Mouse (Mus musculus): ENCODE data around the gene Ftcd. TPM values are rescaled to one million over a fixed set of nuclear protein-coding genes. Genes with fewer than 3 reads are reported as not detected.
A peak's percentile ranks its signal among the peaks of the same experiment; 100 is the strongest.

Gene Ftcd
- 0.03 TPM in 1 of 2 replicates, not detected in the other for polyA plus RNA-seq (2012; rRNA removed)

DNA sequence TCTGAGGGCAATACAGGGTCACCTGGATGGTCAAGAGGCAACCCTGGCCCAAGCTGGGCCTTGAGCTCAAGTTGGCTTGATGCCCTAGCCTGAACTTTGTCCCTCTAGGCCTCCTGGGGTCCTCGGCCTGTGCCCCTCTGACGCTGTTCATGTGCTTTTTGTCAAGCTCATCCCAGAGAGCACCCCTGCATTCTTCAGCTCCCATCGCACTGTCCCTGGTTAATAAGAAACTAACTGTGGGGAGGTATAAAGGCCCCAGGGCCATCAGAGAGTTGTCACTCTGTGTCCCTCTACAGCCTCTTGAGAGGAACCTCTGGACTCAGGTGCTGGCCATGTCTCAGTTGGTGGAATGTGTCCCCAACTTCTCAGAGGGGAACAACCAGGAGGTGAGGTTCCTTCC is at the start of gene Ftcd:
Ftcd (plus strand) TSS at position 275 of the 400 bp plus-strand sequence.
- DNase-seq (ENCODE audit: low spot score) = no peak

DNA sequence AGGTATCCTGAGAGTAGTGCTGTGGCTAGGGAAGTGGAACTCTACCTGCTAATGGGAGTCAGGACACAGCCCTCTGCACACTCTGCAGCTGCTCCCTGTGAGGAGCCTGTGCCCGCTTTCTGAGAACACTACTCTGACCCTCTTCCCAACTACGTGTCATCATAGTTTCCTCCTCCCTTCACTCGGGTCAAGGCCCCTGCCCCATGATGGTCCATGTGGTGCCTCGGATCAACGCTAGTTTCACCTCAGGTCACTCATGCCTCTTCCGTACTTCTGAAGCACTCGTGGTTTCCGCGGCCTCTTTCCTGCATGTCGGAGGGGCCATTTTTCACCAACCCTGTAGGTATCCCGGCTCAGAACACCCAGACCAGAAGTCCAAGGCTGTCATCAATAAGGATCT is 44.5 kb upstream of the Ftcd start:
- DNase-seq (ENCODE audit: low spot score) = no peak

DNA sequence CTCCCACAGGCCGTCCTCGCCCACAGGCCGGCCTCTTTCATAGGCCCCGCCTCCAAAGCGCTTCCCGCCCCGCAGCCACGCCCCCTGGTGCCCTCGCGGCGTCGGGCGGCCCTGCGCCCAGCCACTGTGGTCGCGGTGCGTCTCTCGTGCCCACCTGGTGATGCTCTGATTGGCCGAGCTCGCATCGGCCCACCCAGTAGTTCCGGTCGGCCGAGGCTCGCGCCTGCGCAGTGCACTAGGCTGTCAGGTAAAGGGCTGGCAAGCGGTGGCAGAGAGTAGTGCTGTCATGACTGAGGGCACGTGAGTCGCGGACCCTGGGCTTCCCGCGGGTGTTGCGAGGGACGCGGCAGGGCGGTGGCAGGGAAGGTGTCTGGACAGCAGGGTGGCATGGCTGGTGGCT is 44.1 kb upstream of the Ftcd start, which contains the start of gene Lss:
Lss (plus strand) TSS at position 214 of the 400 bp plus-strand sequence.
- DNase-seq (ENCODE audit: low spot score) = peak; percentile 89

DNA sequence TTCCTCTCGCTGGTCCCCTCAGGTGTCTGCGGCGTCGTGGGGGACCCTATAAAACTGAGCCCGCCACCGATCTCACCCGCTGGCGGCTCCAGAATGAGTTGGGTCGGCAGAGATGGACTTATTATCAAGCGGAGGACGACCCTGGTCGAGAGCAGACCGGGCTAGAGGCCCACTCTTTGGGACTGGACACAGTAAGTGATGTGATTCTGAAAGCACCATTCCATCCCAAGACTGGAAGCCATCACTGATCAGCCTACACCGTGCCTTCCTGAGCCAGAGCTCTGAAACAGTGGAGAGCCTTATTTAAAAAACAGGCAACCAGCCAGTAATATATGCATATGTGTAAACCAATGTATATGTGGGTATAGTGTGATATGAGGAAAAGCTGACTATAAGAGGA is 43.6 kb upstream of the Ftcd start:
- DNase-seq (ENCODE audit: low spot score) = no peak

DNA sequence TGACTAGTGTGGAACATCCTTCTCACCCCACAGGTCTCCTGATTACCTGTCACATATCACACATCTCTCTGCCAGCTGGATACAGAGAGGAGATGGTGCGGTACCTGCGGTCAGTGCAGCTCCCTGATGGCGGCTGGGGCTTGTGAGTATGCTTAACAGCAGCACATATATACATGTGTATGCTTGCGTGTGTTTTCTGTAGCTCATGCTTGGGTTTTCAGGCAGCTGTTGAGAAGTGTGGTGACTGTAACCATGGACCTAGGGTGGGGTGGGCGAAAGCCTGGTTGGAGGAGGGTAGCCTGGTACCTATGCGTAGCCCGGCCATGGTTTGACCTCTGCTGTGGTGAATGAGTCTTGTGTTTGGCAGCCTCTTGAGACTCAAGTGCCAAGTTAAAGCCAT is 39.9 kb upstream of the Ftcd start:
- DNase-seq (ENCODE audit: low spot score) = no peak

DNA sequence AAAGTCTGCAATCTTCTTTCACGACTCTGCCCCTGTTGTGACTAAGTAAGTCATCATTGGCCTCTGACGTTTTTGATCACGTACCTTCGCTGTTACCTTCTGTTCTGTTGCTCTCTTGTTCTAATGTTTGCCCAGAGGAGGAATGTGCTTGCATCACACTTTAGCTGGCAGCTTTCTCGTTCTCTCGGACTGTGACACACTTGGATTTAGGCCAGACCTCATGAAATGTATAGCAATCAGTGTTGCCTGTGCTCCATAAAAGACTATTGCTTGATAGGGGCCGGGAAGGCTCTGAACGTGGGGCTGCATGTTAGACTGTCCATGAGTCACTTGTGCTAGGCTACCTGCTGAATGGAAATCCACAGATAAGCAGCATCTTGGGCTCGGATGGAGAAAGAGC is 37.8 kb upstream of the Ftcd start:
- DNase-seq (ENCODE audit: low spot score) = no peak

DNA sequence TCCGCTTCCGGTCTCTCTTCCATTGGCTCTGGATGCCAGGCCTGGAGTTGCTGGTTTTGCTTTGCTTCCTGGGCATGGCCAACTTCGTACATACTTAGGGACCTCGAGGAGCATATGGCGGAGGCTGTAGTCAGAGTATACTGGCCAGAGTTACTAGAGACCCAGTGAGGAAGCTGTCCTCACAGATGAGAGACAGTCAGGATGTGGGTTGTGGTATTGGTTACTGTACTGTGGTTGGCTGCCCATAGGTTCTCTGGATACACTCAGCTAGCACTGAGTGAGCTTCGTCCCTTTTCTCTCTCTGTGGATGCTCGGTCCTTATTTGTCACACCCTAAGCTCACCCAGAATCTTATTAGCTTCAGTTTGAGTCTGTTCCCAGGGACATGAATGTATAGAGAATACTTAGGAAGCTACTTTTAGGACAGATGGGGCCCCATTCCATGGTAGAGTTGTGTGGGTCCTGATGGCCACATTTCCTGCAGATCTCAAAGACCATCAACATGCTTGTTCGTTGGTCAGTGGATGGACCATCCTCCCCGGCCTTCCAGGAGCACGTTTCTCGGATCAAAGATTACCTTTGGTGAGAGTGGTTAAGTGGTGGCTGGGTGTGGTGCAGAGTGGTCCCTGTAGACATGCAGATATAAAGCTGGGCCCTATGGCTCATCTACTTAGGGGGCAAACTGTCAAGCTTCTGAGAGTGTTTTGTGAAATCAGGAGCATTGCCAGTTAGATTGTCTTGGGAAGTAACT is 33.9 kb upstream of the Ftcd start:
- DNase-seq (ENCODE audit: low spot score) = no peak

DNA sequence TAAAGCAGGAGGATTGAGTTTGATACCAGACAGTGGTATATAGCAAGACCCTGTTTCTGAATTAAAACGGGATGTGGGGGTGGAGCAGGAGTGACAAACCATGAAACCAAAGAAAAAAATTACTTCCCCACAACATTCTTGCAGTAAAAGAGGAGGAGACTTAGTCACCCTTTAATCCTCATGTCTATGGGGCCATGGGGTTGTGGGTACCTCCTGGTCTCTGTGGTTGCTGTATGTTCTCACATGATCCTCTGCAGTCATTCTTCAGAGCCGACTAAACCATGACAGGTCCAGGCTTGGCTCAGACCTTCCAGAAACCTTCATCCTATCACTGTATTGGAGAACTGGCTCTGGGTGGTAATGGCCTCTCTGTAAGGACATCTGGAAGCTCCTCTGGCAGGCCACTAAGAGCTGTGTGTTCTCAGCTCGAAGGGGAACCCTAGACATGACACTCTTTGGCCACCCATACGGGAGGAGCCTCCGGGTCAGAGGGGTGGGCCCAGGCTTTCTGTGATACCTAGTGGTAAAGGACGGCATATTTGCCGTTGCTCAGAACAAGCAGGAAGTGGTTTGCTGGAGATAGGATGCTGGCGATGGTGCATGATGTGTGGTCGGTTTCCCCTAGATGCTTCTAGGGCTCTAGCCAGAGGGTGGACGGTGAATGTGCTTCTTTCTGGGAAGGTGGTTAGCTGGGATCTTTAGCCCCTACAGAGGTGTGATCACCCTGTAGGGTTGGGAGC is 32.6 kb upstream of the Ftcd start:
- no peak for DNase-seq (ENCODE audit: low spot score)

DNA sequence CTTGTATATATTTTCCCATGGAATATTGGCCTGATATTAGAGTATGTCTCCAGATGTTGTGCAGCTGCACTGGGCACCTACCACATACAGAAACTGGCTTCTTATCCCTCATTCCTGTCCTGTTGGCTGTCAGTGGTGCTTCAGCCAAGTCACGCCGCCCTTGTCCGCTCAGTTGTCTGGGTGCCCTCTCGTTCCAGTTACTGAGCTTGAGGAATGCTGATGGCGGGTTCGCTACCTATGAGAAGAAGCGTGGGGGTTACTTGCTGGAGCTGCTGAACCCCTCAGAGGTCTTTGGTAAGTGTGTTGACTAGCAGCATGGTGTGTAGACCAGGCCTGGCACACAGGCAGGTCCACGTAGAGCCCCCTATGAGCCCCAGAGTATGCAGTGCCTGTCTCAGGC is 28.9 kb upstream of the Ftcd start:
- DNase-seq (ENCODE audit: low spot score) = no peak

DNA sequence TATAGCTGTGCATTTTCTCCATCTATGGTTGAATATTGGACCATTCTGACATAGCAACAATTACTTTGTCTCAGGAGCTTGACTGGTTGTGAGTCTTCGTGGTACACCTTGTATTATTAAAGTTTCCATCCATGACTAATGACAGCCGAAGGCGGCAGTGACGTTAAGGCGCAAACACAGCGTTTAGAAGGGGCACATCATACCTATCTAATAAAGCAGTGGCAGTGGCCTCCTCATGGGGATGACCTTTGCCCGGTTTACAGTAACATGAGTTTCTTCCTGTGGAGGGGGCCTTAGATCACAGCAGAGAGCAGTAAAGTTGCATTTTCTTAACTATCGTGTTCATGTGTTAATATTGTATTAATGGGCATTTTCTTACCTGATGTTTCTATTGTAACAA is 27.2 kb upstream of the Ftcd start:
- no peak for DNase-seq (ENCODE audit: low spot score)

DNA sequence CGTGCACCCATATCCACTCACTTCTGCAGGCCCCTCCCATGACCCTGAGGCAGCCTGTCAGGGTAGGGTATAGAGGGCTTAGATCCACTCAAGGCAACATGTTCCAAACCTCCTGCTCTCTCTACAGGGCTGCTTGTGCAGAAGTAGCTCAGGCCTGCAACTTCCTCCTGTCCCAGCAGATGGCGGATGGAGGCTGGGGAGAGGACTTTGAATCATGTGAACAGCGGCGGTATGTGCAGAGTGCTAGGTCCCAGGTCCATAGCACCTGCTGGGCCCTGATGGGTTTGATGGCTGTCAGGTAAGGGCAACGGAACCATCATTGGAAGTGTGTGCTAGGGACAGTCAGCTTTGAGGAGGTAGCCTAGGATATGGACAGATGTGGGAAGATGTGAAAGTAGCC is 25.0 kb upstream of the Ftcd start:
- DNase-seq (ENCODE audit: low spot score) = no peak

DNA sequence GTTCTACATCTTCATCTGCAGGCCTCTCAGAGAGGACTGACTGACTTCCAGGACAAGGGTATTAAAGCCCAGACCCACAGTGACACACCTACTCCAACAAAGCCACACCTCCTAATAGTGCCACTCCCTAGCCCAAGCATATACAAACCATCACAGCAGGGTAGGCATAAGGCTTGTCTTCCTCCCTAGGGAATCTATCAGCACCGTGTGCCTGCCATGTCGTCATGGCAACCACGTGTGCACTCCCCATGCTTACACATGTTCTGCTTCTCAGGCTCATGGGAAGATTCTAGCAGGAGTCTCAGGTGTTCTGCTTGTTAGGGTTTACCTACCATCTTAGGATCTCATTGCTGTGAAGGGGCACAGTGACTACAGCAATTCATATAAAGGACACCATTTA is 23.9 kb upstream of the Ftcd start:
- DNase-seq (ENCODE audit: low spot score) = no peak

DNA sequence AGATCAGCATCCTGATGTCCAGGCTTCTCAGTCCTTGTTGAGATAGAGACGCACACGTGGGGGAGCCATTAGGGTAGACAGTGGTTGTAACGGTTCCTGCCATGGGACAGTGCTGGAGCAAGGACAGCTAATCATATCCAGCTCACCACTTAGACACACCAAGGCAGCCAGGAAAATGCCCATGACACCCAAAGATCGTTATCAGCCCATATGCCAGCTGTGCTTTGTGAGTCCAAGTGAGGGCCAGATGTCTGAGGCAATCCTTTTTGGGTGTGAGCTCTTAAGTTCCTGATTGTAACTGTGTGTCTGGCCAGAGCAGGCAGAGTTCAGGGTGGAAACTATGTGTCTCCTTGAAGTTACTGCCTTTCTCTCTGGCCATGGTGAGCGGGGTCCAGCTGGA is 21.4 kb upstream of the Ftcd start:
- no peak for DNase-seq (ENCODE audit: low spot score)

DNA sequence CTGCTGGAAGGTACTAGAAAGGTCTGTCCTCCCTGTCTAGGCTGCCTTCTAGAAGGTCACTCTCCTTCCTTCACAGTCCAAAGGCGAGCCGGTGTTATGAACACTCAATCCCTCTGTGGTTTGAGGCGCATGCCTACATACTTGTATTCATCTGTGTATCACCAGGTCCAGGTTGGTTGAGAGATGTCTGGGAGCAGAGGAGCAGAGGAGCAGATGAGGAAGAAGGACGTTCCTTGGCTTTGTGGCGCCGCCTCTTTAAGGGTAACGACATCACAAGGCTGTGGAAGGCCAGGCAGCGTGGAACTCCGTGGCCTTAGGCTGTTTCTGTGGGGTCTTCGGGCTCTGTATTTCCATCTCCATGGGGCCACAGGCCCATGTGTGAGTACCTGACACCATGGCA is 13.5 kb upstream of the Ftcd start, which contains the start of gene Spatc1l:
Spatc1l (plus strand) TSS at position 301 of the 400 bp plus-strand sequence.
- no peak for DNase-seq (ENCODE audit: low spot score)

DNA sequence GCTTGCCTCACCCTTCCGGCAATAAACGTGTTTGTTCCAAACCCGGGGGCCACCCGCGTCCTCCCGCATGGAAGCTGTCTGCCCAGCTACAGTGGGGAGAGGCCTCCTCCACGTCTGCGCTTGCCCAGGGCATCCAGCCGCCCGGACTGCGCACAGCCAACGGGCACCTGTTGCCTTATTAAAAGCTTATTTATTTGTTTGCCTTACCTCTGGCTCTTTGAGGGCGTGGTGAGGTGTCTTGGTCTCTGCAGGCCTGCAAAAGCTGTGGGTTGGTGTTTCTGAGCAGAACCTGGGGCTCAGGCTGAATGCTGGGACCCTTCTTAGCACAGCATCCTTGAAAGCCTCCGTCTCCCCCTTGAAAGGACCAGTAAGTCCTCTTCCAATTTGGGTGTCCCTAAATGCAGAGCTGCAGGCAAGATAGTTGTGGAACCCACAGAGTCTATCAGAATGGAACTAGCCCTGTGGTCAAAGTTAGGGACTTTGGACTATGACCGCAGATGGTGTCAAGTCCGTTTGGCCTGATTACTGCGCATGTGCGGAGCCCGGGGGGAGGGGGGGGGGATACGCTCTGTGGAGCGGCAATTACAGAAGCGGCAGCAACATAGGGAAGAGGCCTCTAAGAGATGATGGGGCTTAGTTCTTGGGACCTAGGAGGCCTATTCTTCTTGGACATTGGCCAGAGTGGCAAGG is 5.3 kb upstream of the Ftcd start:
- DNase-seq (ENCODE audit: low spot score) = no peak

DNA sequence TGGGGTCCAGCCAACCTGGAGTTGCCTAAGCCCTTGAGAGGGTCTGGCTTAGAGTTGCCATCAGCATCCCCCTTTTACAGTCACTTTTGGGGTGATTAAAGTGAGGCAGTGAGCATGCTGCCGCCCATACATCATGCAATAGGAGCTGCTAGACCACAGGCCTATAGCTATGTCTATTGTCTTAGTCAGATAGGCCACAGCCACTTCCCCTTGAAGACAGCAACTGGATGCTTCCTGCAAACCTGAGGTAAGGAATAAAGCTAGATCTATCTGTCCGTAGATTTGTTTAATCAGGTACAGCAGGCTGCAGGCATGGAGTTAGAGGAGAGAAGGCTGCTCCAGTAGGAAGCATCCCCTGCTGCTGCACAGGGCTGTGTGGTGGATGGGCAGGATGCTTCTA is 4.4 kb upstream of the Ftcd start:
- DNase-seq (ENCODE audit: low spot score) = no peak

DNA sequence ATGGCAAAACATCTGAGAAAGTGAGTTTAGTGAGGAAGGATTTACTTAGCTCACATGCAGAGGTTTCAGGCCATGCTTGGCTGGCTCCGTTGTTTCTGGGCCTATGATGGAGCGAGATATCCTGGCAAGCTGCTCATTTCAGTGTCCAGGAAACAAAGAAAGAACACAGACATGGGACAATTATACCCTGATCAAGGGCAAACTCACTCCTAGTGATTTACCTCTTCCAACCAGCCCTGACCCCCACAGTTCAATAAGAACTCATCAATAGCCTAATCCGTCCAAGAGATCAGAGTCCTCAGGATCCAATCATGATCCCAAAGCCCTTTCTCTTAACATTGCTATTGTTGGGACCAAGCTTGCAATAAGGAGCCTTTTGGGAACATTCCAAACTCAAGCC is 3.3 kb upstream of the Ftcd start:
- no peak for DNase-seq (ENCODE audit: low spot score)

DNA sequence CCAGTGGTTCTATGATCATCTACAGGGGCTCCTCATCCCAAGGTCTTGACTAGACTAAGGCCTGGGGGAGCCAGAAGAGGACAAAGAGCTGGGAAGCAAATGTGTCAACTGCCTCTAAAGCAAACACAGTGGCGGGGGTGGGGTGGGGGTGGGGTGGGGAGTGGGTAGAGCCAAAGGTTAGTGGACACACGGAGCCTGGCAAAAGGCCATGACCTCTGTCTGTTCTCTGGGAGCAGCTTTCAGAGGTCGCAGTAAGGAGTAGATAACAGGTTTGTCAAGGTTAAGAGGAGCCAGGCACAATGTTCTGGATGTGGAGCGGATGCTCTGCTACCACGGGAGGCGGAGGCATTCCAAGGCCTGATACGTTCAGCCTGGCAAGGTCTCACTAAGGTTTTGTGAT is 1.5 kb downstream of the Ftcd start:
- DNase-seq (ENCODE audit: low spot score) = no peak

DNA sequence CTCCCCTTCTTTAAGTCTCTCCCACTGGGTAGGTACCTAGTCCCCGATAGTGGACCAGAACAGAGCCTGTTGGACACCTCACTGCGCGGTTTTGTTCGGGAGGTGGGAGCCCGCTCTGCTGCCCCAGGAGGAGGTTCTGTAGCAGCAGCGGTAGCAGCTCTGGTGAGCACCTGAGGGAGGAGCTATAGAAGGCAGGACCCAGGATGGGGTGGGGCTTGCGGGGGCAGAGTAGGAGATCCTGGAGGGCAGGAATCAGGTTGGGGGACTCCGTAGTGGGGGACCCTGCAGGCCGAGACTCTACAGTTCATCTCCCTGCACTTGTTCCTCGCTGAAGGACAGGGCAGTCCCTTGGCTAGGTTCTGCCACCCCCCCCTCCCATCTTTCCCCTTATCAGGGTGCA is 8.7 kb downstream of the Ftcd start:
- DNase-seq (ENCODE audit: low spot score) = no peak

DNA sequence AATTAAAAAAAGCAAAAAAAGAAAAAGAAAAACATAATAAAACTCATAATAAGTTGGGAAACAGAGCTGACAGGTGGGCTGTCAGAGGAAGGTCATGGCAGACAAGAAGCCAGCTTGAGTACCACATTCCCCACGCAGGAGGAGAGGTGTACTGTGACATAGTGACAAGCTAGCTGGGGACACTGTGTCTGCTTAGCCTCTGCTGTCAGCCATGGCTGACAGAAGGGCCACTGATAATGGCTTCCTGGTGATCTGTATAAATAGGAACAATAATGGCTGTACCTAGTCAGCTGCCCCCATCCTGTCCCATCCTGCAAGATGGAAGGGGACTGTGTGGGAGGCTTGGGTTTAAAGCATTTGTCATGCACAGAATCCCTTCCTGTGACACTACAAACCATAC is 10.7 kb downstream of the Ftcd start:
- DNase-seq (ENCODE audit: low spot score) = no peak

DNA sequence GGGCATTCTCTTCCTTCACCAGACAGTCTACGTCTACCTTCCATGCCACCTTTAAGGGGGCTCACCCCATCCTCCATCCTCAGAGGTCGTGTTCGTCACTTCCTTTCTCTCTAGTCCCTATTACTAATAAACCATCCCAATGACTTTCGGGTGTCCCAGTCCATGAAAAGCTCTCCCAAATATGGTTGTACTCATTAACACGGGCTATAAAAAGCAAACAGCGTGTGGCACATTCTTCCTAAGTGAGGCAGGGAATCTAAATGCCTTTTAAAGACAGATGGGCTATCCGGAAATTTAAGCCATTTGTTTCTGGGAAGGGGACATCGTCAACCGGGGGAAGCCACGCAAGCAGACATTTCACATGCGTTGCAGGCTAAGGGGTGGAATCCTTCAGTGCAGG is 14.7 kb downstream of the Ftcd start:
- DNase-seq (ENCODE audit: low spot score) = no peak

DNA sequence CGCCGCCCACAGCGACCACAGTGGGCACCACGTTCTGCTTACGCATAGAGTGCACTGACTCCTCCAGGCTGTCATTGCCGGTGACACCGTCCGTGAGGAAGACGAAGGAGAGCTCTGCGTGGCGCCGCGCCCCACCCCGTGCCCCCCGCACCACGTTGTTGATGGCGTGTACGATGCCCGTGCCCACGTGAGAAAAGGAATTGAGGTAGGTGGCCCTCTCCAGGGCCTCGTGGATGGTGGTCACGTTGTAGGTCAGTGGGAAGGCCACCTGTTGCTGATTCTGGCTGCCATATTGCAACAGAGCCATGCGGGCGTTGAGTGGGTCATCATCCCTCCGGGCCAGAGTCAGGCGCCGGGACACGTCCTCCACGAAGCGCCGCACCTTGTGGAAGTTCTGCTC is 20.9 kb downstream of the Ftcd start:
- no peak for DNase-seq (ENCODE audit: low spot score)

DNA sequence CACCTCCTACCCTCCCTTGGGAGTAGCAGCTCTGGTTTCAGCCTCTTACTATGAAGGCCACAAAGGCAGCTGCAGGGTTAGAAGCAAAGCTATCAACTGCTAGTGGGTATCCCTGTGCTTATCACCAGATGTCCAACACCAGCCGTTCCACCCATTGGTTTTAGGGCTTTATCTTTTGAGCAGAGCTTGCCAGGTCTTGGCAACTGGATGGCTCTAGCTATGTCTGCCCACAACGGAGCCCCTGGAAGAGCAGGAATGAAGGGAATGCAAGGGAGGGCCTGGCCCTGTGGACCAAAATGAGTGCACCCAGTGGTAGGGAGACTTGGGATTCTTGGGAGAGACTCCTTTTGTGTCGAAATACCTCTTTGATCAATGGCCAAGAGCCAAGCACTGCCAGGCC is 27.2 kb downstream of the Ftcd start:
- DNase-seq (ENCODE audit: low spot score) = no peak

All from urinary bladder, adult 2 months (tissue).